Mouse (Mus musculus) urinary bladder, postnatal 36 days (tissue): ENCODE measurements at regions not wholly inside any gene's neighbourhood (a gene's known extent, or its start where the extent isn't known, plus 50 kb on each side); places are given as distances from the start of the nearest gene placed in this dataset.
A peak's percentile ranks its signal among the peaks of the same experiment; 100 is the strongest.

Source experiments
- DNase-seq, 2 experiments: peaks; one replicate each; pipeline ENCODE4 v3.0.0; 2022; ENCODE audit warnings: low spot score in 2 of 2, mixed read lengths in 1 of 2

GRCm38 (mm10) chr1:61175239-61175638 lies 197.5 kb downstream of the Icos start:
- DNase-seq = no peak

- DNase-seq = no peak
These were observed 201.7 kb downstream of the Icos start for GRCm38 (mm10) chr1:61179461-61179860.

- peak; percentile 88 to 89 for DNase-seq
These were observed 203.5 kb downstream of the Icos start for GRCm38 (mm10) chr1:61181099-61181821.

GRCm38 (mm10) chr1:61187381-61188100 lies 209.8 kb downstream of the Icos start:
- DNase-seq = peak in 1 of 2 experiments; percentile 46

- DNase-seq = no peak
These were observed 213.2 kb downstream of the Icos start for GRCm38 (mm10) chr1:61190921-61191320.

- no peak for DNase-seq
These were observed 220.9 kb downstream of the Icos start for GRCm38 (mm10) chr1:61198549-61199062.

- no peak for DNase-seq
These were observed 223.3 kb downstream of the Icos start for GRCm38 (mm10) chr1:61201006-61201405.

- DNase-seq = no peak
These were observed 224.4 kb downstream of the Icos start for GRCm38 (mm10) chr1:61202079-61202478.

GRCm38 (mm10) chr1:61203170-61203569 lies 225.4 kb downstream of the Icos start:
- peak in 1 of 2 experiments; percentile 10 for DNase-seq

- no peak for DNase-seq
These were observed 225.9 kb downstream of the Icos start for GRCm38 (mm10) chr1:61203612-61204011.

- DNase-seq = no peak
These were observed 227.4 kb downstream of the Icos start for GRCm38 (mm10) chr1:61205137-61205536.

GRCm38 (mm10) chr1:61206861-61207380 lies 229.2 kb downstream of the Icos start:
- no peak for DNase-seq

GRCm38 (mm10) chr1:61208386-61208785 lies 230.7 kb downstream of the Icos start:
- no peak for DNase-seq

- no peak for DNase-seq
These were observed 243.4 kb downstream of the Icos start for GRCm38 (mm10) chr1:61221131-61221530.

- no peak for DNase-seq
These were observed 251.2 kb downstream of the Icos start for GRCm38 (mm10) chr1:61228942-61229341.

- no peak for DNase-seq
These were observed 255.3 kb downstream of the Icos start for GRCm38 (mm10) chr1:61233001-61233400.

- no peak for DNase-seq
These were observed 256.0 kb downstream of the Icos start for GRCm38 (mm10) chr1:61233476-61234297.

- DNase-seq = no peak
These were observed 256.6 kb downstream of the Icos start for GRCm38 (mm10) chr1:61234298-61234682.

- no peak for DNase-seq
These were observed 258.8 kb downstream of the Icos start for GRCm38 (mm10) chr1:61236511-61236910.

GRCm38 (mm10) chr1:61238668-61239067 lies 260.9 kb downstream of the Icos start:
- no peak for DNase-seq

- no peak for DNase-seq
These were observed 279.8 kb downstream of the Icos start for GRCm38 (mm10) chr1:61257561-61257960.

- DNase-seq = no peak
These were observed 285.7 kb downstream of the Icos start for GRCm38 (mm10) chr1:61263466-61263865.
